8 mouse cellular contexts compared by ENCODE assay signal in the genomic region with DNA sequence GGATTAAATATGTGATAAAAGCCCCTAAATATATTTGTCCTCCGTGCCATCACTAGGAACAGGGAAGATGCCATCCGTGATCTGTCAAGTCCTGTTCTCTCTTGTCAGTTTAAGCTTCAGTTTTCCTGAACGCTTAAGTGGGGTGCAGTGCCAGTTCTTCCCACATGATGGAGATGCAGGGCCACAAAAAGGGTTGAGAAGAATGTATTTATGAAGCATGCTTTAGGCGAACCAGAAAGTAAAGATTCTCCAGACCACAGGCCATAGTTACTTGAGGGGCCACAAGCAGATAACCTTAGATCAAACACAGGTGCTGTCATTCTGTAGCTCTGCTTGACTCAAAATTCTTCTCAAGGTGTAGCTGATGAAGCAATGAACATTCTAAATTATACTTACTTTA. TPM values are rescaled to one million over a fixed set of nuclear protein-coding genes. Genes with fewer than 3 reads are reported as not detected.
DNase-seq lines count a peak whose midpoint lies in the region; ATAC-seq and TF ChIP-seq lines count a peak whose summit lies in the region.

No protein-coding gene starts in this region.

- ATAC-seq in granulocyte monocyte progenitor cell, adult 5-6 weeks (replicated peaks; ENCODE audit: poor library complexity, severe bottlenecking): peak; percentile 84
- ATAC-seq in megakaryocyte, adult 5-6 weeks (ENCODE audit: poor library complexity, severe bottlenecking): peak; percentile 90

- peak; percentile 97 for TF ChIP-seq RAD21 in CH12.LX (IDR thresholded peaks at IDR 0.05; ENCODE audit: low read depth, low read length)

- no peaks in the 10 kb centered on the region for H3K9me3 ChIP-seq in CH12.LX (replicated peaks; ENCODE audit: low read length)

- TF ChIP-seq CTCF in CH12.LX (conservative IDR thresholded peaks at IDR 0.05 in 1 of 2, IDR thresholded peaks at IDR 0.05 in 1 of 2; ENCODE audit: low read depth in 2 of 2, low read length in 2 of 2): peak; percentile 72 to 88
- peak; percentile 95 for TF ChIP-seq CTCF in cortical plate, adult 2 months (IDR thresholded peaks at IDR 0.05; ENCODE audit: extremely low read depth, insufficient read depth, low read length)

- H3K27ac ChIP-seq in CH12.LX (ENCODE audit: insufficient read depth, low read depth): no peak overlapping the region
- H3K27ac ChIP-seq in cortical plate, adult 2 months (ENCODE audit: insufficient read depth, low read length): no peak overlapping the region

- TF ChIP-seq POLR2A in CH12.LX (IDR thresholded peaks at IDR 0.05; ENCODE audit: low read depth, low read length): no peak
- no peak for TF ChIP-seq POLR2A in cortical plate, adult 2 months (IDR thresholded peaks at IDR 0.05; ENCODE audit: extremely low read depth, insufficient read depth, low read length)

- no peaks in the 10 kb centered on the region for H3K27me3 ChIP-seq in CH12.LX (replicated peaks)

- no peak overlapping the region for H3K4me2 ChIP-seq in CH12.LX (ENCODE audit: insufficient read depth, low read depth, poor library complexity, severe bottlenecking)

- in situ Hi-C loops in CH12.LX (cut with MboI; ENCODE audit: low pct_ligation_motif_present, low pct_unique_long_range_greater_than_20kb, low sequenced_read_pairs): no loop called here

- no peaks in the 10 kb centered on the region for H3K79me2 ChIP-seq in CH12.LX (replicated peaks; ENCODE audit: control insufficient read depth, extremely low read depth, insufficient read depth, poor library complexity, severe bottlenecking)

- no peaks in the 10 kb centered on the region for H3K36me3 ChIP-seq in CH12.LX (replicated peaks in 1 of 2; ENCODE audit: control insufficient read depth in 1 of 2, insufficient read depth in 1 of 2, low read length in 1 of 2)

- H3K4me3 ChIP-seq in CH12.LX (replicated peaks in 1 of 3; ENCODE audit: low read depth in 2 of 3, low read length in 2 of 3, poor library complexity in 1 of 3): no peak overlapping the region
- H3K4me3 ChIP-seq in cortical plate, adult 2 months (ENCODE audit: insufficient read depth, low read length): no peak overlapping the region

- dilution Hi-C loops in CH12.LX (cut with MboI; ENCODE audit: extremely low pct_ligation_motif_present, extremely low pct_unique_long_range_greater_than_20kb, low sequenced_read_pairs): no loop called here

- DNase-seq in CH12.LX (ENCODE audit: extremely low read depth) (peak; percentile 52), ZHBTc4 (ENCODE audit: low read depth, low spot score) (peak; percentile 37)
- DNase-seq in layer of hippocampus, adult 9-11 months: peak; percentile 23
- DNase-seq in right cerebral cortex, postnatal 25 days: peak; percentile 43
- no peak for DNase-seq in thymus, postnatal 0 days (ENCODE audit: low spot score)

- H3K9ac ChIP-seq in CH12.LX (ENCODE audit: insufficient read depth, low read depth): no peak overlapping the region

- TF ChIP-seq EP300 in CH12.LX (IDR thresholded peaks at IDR 0.05; ENCODE audit: low read length): no peak

- no peaks in the 10 kb centered on the region for H3K4me1 ChIP-seq in CH12.LX (ENCODE audit: control insufficient read depth in 1 of 2, insufficient read depth in 2 of 2)
- no peaks in the 10 kb centered on the region for H3K4me1 ChIP-seq in cortical plate, adult 2 months (ENCODE audit: control insufficient read depth, insufficient read depth, low read length)

TF ChIP-seq in CH12.LX, 34 proteins besides CTCF, POLR2A, EP300 and RAD21:
- TF ChIP-seq NRF1 (IDR thresholded peaks at IDR 0.05; ENCODE audit: low read depth, low read length): no peak
- TF ChIP-seq ZMIZ1 (IDR thresholded peaks at IDR 0.05; ENCODE audit: low read depth, low read length): no peak
- no peak for TF ChIP-seq NELFE (IDR thresholded peaks at IDR 0.05; ENCODE audit: low read depth, low read length)
- TF ChIP-seq E2F4 (IDR thresholded peaks at IDR 0.05; ENCODE audit: insufficient replicate concordance, low read depth, low read length): no peak
- no peak for TF ChIP-seq SIN3A (IDR thresholded peaks at IDR 0.05; ENCODE audit: low read length)
- no peak for TF ChIP-seq KAT2A (IDR thresholded peaks at IDR 0.05; ENCODE audit: insufficient replicate concordance, low read length)
- no peak for TF ChIP-seq MAZ (IDR thresholded peaks at IDR 0.05; ENCODE audit: low read depth, low read length)
- no peak for TF ChIP-seq MXI1 (IDR thresholded peaks at IDR 0.05; ENCODE audit: low read depth, low read length)
- no peak for TF ChIP-seq POLR2AphosphoS2 (IDR thresholded peaks at IDR 0.05; ENCODE audit: low read depth, low read length)
- peak; percentile 38; the same call in 1 of the 2 replicates for TF ChIP-seq MAX (IDR thresholded peaks at IDR 0.05; ENCODE audit: low read length)
- no peak for TF ChIP-seq TBP (conservative IDR thresholded peaks at IDR 0.05; ENCODE audit: low read depth, low read length)
- TF ChIP-seq ZKSCAN1 (IDR thresholded peaks at IDR 0.05; ENCODE audit: borderline replicate concordance, low read depth, low read length): no peak
- no peak for TF ChIP-seq JUND (conservative IDR thresholded peaks at IDR 0.05; ENCODE audit: low read depth, low read length)
- TF ChIP-seq JUN (IDR thresholded peaks at IDR 0.05; ENCODE audit: insufficient read depth, low read depth, low read length): no peak
- TF ChIP-seq ZNF384 (IDR thresholded peaks at IDR 0.05; ENCODE audit: low read depth, low read length): no peak
- TF ChIP-seq MYC (IDR thresholded peaks at IDR 0.05; ENCODE audit: low read depth, low read length): no peak
- peak; percentile 86 for TF ChIP-seq SMC3 (IDR thresholded peaks at IDR 0.05; ENCODE audit: low read depth, low read length)
- TF ChIP-seq IRF4 (IDR thresholded peaks at IDR 0.05; ENCODE audit: low read depth, low read length): no peak
- TF ChIP-seq PAX5 (IDR thresholded peaks at IDR 0.05; ENCODE audit: low read length): no peak
- TF ChIP-seq GABPA (IDR thresholded peaks at IDR 0.05; ENCODE audit: insufficient replicate concordance, low read depth, low read length): no peak
- TF ChIP-seq MEF2A (IDR thresholded peaks at IDR 0.05; ENCODE audit: borderline replicate concordance, low read depth, low read length): no peak
- TF ChIP-seq USF1 (IDR thresholded peaks at IDR 0.05; ENCODE audit: low read depth, low read length): no peak
- peak; percentile 58 for TF ChIP-seq ZC3H11A (IDR thresholded peaks at IDR 0.05; ENCODE audit: low read depth, low read length)
- no peak for TF ChIP-seq MAFK (IDR thresholded peaks at IDR 0.05; ENCODE audit: insufficient replicate concordance, low read length)
TF ChIP-seq in CH12.LX: peak in this region for 3.

RNA-seq across cellular contexts. Expression of gene Tlr4, which starts 58.6 kb away (rescaled TPM):
- total RNA-seq in CH12.LX (2012; rRNA removed): 14.4 and 19.0 TPM in 2 replicates
- total RNA-seq in CH12.LX (2014; rRNA removed): 22.1 and 25.0 TPM in 2 replicates
- polyA plus RNA-seq in CH12.LX (2012; ENCODE audit: insufficient read length, low read depth): 8.4 and 8.6 TPM in 2 replicates
- polyA plus RNA-seq in cortical plate, adult 2 months (2012; rRNA removed): 0.48 and 0.55 TPM in 2 replicates
- 8.7 and 11.0 TPM in 2 replicates for total RNA-seq in granulocyte monocyte progenitor cell, adult 5-6 weeks (2014; fragmentation: Nextera tagmentation)
- 12.7 and 19.8 TPM in 2 replicates for total RNA-seq in granulocyte monocyte progenitor cell, adult 5-6 weeks (2017)
- total RNA-seq in megakaryocyte, adult 5-6 weeks (2015): 21.8 and 22.9 TPM in 2 replicates
- total RNA-seq in megakaryocyte, adult 5-6 weeks (2017): 18.2 and 27.0 TPM in 2 replicates
- polyA plus RNA-seq in thymus, postnatal 0 days (2015; fragmentation: Nextera tagmentation; extraction: Ambion mirVana): 1.6 and 1.8 TPM in 2 replicates
